Mouse (Mus musculus) natural killer cell, adult 2 months (primary cell): Measurements from ENCODE around the gene Agfg2.

ENCODE experiments used
- DNase-seq, 2 experiments: peaks; one replicate each; pipeline ENCODE4 v3.0.0; 2022; ENCODE audit warnings: low spot score in 2 of 2

The Agfg2 gene

GRCm38 (mm10) chr5:137683388-137684293 is 885 bp downstream of the Agfg2 start:
- no peak for DNase-seq

DNA sequence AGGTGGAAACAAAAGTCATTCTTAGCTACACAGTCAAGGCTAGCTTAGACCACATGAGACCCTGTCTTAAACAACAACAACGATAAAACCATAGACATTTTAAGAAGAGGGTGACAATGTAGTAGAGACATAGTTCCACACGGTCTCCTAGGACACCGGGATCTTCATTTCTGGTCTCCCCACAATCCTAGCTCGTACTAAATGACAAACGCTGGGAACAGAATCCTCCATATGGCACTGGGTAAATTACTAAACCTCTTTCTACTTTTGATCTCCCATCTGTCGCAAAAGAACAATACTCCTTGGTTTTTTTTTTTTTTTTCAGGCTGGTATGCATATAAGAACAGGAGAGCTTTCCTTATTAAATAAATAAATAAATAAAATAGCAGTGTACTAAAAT is 2.0 kb downstream of the Agfg2 start:
- no peak for DNase-seq

DNA sequence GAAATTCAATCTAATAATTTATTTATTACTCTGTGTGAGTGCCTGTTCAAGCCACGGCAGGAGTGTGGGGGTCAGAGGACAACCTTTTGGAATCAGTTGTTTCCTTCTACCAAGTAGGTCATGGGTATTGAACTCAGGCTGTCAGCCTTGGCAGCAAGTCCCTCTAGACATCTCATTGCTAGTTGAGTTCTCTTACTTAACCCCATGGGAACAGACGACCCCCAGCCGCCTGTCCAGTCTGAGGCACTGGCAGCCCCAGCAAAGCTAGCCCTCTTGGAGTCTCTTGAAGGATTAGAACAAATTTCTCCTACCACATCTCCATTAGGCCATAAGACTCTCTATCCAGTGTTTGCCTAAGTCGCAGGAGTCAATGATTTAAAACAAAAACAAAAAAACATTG is 4.8 kb downstream of the Agfg2 start:
- no peak for DNase-seq

DNA sequence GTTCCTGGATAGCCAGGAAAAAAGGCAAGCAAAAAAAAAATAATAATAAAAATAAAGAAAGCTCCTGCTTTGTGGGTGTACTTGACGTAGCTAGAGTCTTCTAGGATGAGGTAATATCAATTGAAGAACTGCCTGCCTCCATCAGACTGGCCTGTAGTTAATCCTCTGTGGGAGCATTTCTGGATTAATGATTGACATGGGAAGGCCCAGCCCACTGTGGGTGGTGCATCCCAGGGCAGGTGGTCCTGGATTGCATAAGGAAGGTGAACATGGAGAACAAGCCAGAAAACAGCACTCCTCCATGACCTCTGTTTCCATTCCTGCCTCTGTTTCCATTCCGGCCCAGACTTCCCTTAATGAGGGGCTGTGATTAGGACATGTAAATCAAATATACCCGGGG is 5.8 kb downstream of the Agfg2 start:
- no peak for DNase-seq

GRCm38 (mm10) chr5:137677859-137678258 is 6.7 kb downstream of the Agfg2 start:
- no peak for DNase-seq

DNA sequence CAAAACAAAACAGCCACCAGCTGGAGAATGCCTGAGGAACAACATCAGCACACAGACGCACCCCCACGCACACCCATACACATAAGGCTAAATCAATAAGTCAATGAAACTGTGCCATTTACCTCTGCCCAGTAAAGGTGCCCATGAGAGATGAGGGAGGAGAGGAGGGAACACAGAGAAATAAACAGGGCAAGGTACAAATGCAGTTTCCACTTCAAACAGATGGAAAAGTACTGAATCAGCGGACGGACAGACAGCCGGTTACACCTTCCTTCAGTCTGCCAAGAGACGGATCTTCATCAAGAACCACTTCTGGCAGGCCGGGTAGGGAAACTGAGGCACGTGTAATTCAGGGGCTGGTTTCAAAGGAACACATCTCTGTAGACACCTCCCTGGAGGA is 9.7 kb downstream of the Agfg2 start:
- no peak for DNase-seq

DNA sequence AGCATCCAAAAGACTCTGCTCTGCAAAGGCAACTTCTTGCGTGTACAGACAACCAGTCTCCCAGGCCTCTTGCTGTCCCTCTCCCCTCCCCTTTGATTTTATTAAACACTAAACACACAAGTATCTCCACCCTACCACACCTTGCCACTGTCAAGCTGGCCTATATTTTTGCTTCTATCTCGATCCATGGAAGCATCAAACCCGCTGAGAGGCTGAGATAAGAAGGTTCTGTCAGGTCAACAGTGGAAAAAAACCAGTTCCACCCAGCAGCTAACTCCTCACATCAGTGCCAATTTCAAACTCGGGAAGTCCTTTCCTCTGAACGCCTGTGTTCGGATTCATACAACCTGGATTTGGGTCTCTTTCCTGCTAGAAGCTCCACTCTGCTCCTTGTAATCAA is 11.5 kb downstream of the Agfg2 start:
- no peak for DNase-seq

DNA sequence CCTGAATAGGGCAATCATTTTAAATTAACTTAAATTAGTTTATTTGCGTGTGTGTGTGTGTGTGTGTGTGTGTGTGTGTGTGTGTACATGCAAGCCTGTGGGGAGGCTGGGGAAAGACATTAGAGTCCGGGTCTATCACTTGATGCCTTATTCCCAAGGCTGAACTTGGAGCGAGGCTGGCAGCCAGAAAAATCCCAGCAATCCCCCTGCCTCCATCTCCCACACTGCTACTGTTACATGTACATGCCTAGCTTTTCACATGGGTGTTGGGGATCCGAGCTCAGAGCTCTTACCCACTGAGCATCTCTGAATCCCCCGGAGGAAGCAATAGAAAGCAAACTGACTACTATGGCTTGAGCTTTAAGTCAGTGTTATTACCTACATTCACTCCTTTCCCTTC is 12.2 kb downstream of the Agfg2 start:
- no peak for DNase-seq

DNA sequence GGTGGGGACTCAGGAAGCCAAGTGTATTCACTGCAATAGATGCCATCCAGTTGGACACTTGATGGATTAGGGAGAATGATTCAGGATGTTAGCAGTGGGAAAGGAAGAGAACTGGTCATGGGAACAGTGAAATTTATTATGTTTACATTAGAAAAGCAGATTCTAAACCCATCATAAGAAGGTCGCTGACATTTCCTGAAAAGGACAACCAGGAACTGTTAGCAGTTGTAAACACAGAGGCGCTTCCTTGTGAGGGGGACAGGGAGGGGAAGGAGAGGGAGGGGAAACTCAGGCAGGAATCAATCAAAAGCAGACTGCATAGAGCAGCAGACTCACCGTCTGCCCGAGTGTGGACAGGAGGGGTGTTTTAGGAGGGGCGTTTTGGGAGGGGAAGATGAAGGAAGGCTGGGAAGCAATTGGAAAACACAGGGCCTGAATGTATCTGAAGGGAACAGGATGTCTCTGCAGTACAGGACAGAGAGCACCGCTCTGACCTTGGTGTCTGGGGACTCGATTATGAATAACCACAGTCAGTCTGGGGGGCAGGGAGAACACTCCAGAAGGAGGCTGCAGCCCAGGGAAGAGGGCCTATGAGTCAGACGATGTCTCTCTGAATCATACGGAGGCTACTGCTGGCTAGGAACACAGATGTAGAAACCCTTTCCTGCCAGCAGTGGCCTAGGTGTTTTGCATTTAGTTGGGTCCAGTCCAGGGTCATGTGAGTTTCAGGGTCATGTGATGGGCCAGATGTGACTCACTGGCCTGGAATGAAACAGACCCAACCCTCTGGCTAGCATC is 12.9 kb downstream of the Agfg2 start:
- DNase-seq: peak in 1 of 2 experiments; percentile 33

GRCm38 (mm10) chr5:137670240-137670639 is 14.3 kb downstream of the Agfg2 start:
- DNase-seq: no peak

DNA sequence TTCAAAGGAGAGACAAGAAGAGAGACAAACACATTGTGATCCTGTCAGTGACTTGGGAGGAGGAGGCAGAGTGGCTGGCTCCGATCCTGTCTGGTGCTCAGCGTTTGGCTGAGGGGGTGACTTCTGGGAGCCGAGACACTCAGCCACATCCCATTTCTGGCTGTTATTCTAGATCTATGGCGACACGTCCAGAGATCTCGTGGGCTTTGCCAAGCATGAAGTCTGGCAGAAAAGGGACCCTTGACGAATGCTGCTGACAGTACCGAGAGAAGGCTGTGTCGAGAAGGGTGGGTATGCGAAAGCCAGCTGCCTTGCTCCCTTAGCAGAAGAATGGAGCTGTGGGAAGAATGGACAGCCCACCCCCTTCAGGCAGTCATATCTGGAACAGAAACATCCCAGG is 15.6 kb downstream of the Agfg2 start:
- DNase-seq: no peak

GRCm38 (mm10) chr5:137663057-137663456 is 21.5 kb downstream of the Agfg2 start:
- DNase-seq: no peak

- no peak for DNase-seq
Observed at GRCm38 (mm10) chr5:137660064-137660688, 24.4 kb downstream of the Agfg2 start.

DNA sequence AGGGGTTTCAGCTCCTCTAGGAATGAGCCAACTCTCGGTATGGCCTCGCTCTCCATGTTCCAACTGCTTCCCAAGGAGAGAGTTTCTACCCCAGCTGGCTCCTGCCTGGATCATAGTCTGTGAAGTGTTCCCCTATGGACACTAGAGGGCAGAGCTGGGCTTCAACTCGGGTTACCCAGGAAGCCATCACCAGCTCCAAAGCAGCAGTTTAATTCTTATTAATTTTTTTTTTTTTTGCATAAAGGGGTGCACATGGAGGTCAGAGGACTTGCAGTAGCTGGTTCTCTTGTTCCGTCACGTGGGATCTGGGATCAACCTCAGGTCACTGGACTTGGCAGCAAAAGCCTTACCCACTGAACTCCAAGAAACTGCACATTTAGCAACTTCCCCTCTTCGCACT is 27.5 kb downstream of the Agfg2 start:
- DNase-seq: peak; percentile 41 to 57

- DNase-seq: peak in 1 of 2 experiments; percentile 23
Observed at GRCm38 (mm10) chr5:137654746-137655145, 29.8 kb downstream of the Agfg2 start.

DNA sequence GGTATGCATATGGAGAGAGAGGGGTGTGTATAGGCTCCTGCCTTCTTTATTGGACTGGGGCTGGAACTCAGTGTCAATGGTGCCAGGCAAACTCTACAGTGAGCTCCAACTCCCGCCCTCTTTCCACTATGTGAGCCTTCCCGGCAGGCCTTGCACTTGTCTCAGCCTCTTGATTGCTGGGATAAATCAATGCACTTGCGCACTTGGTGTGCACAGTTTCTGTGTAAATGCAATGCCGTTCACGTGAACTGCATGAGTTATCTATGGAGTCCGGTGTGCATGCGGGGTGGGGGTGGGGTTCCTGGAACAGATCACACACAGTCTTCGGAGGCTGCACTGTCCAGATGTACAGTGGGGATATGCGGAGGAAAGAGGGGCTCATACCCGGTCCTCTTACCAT is 31.2 kb downstream of the Agfg2 start:
- DNase-seq: no peak

DNA sequence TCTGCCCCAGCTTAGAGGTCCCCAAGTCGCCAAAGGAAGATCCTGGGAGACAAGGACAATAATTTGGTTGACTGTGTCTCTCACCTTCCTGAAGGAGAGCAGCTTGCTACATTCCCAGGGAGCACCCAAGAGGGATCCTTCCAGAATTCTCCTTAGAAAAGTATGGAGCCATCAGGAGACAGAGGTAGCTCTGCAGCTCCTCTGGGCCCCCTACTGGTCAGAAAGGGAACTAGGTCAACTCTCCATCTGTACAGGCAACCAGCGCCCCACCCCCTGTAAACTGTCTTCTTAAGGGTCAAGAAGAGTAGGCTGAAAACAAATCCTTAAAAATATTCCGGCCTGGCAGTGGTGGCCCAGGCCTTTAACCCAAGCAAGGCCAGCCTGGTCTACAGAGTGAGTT is 32.1 kb downstream of the Agfg2 start:
- peak; percentile 25 to 46 for DNase-seq

- no peak for DNase-seq
Observed at GRCm38 (mm10) chr5:137649669-137650571, 34.6 kb downstream of the Agfg2 start.

DNA sequence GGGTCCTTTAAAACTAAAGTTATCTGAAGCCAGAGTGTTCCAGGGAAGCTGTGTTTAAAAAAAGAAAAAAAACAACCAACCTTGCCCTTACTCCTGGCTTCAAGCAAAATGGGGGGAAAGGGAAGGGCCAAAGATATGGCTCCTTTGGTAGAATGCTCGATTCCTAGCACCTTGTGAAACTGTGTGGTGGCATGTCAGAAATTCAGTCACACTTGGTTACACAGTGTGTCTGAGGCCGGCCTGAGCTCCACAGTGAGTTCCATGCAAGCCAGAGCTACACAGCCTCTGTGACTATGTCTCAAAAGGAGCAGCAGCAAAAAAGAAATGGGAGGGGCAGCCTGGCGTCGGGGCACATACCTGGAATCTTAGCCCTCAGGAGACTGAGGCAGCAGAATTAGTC is 35.3 kb downstream of the Agfg2 start:
- DNase-seq: no peak

DNA sequence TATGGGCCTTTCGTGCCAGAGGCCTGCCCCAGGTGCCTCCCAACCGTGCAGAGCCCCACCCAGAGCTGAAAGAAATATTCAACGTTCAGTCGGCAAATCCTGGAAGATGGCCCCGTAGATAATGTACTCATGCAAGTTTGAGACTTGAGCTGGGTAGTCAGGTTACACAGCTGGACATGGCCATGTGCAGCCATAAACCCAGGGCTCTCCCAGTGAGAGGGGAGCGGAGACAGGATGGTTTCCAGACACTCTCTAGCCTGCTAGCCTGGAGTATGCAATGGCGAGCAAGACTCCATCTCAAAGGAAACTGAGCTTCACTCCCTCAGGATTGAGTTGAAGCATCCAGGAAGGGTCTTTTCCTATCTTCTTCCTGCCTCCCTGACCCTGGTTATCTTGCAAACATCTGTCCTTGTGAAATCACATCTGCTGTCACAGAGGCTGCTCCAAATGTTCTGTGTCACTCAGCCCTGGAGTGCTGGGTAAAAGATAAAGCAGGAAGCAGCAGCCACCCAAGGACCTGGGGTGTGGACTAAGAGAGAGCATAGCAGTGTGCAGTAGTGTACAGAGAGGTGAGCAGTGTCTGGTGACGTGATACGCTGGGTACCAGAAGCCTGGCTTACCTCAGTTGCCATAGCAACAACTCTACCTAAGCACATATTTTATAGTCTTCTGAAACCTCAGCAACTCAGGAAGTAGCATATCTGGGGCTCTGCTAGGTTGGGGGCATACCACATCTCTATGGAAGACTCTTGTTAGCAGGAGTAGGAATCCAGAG is 36.5 kb downstream of the Agfg2 start:
- no peak for DNase-seq

DNA sequence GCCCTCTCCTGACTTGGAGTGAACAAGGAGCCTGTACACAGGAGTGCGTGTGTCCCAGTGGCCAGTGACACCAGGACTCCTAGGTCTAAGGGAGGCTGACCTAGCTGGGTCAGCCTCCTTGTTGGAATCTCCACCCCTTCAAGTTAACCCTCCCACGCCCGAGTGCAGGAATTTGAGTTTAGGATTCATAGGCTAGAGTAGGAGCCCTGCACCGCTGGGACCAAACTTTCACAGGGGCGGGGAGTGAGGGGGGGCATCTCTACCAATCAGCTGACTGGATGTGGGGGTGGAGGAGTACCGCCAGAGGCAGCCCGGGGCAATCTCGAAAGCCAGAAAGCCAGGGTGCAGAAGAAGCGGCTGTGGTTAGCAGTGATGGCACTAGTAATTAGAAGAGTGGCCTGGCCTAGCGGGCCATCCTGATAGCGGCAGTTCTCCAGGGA is 38.9 kb downstream of the Agfg2 start, which contains the start of gene Irs3:
Gene Irs3 (minus strand): TSS at position 63 of the 440 bp plus-strand sequence.
- DNase-seq: no peak
